Mouse (Mus musculus): ENCODE measurements around the gene Kcnma1. TPM values are rescaled to one million over a fixed set of nuclear protein-coding genes. Genes with fewer than 3 reads are reported as not detected.
A peak's percentile ranks its signal among the peaks of the same experiment; 100 is the strongest.

Gene Kcnma1
- polyA plus RNA-seq, 1 experiment from 2014 or later: 0.38 TPM

- Histone ChIP-seq H3K27me3 (ENCODE audit: control insufficient read depth, insufficient read depth, low read length) (no peaks in the 10 kb centered on the region), H3K9me3 (replicated peaks; ENCODE audit: control insufficient read depth, low read length) (no peaks in the 10 kb centered on the region), H3K36me3 (ENCODE audit: control insufficient read depth, insufficient read depth) (no peaks in the 10 kb centered on the region), H3K4me3 (ENCODE audit: low read length) (no peak overlapping the region), H3K9ac (ENCODE audit: low read length) (no peak overlapping the region), H3K4me1 (ENCODE audit: control insufficient read depth, insufficient read depth, low read length) (no peaks in the 10 kb centered on the region), H3K27ac (ENCODE audit: low read length) (no peak overlapping the region), H3K4me2 (ENCODE audit: low read depth, low read length) (no peak overlapping the region)
- ATAC-seq (replicated peaks; ENCODE audit: extremely low read depth, insufficient read depth, low FRiP score): no peak
- 53% methylated on average over 5 of the region's 5 CpGs for WGBS
Observed at GRCm38 (mm10) chr14:23943152-23943551, 71.1 kb downstream of the Kcnma1 start.

DNA sequence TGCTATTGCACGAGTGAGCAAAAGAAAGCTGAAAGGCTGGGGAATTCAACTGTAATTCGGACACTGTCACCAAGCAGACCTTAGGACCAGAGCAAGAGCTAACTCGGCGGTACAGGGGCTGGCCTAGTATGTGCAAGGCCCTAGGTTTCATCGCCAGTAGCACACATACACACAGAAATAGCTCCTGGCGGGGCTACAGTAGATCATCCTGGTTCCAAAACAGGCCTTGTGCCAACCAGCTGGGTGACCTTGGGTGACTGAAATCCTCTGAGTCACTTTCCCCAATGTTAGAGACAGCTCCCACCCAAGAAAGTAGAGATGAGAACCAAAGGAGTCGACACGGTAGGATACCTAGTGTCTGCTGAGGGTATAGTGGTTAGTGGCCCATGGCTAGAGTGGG is 72.2 kb downstream of the Kcnma1 start:
- Histone ChIP-seq H3K4me1 (ENCODE audit: control insufficient read depth, insufficient read depth, low read length) (no peaks in the 10 kb centered on the region), H3K27me3 (ENCODE audit: control insufficient read depth, insufficient read depth, low read length) (no peaks in the 10 kb centered on the region), H3K27ac (ENCODE audit: low read length) (no peak overlapping the region), H3K9ac (ENCODE audit: low read length) (no peak overlapping the region), H3K4me3 (ENCODE audit: low read length) (no peak overlapping the region), H3K36me3 (ENCODE audit: control insufficient read depth, insufficient read depth) (no peaks in the 10 kb centered on the region), H3K9me3 (replicated peaks; ENCODE audit: control insufficient read depth, low read length) (no peaks in the 10 kb centered on the region), H3K4me2 (ENCODE audit: low read depth, low read length) (no peak overlapping the region)
- 71% methylated on average over 8 of the region's 8 CpGs for WGBS
- peak; percentile 70; the same call in 1 of the 2 replicates for ATAC-seq (replicated peaks; ENCODE audit: extremely low read depth, insufficient read depth, low FRiP score)

DNA sequence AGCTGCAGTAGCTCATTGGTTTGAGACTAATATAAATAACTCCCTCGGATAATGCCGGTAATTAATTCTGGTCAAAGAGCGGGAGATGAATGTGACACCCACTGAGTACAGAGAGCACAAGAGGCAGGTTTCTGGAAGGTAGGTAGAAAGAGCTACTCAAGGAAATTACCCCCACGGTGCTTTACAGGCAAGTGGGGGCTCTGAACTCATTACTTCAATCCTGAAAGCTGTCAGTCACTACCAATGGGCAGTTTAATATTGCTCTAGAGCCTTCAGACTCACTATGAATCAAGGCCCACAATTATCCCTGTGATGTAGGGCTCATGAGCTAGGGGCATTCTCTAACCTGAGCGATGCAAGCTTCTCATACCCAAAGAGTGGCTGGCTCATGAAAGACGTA is 79.3 kb downstream of the Kcnma1 start:
- Histone ChIP-seq H3K9ac (ENCODE audit: low read length) (no peak overlapping the region), H3K27ac (ENCODE audit: low read length) (no peak overlapping the region), H3K4me1 (ENCODE audit: control insufficient read depth, insufficient read depth, low read length) (peaks cover 4% of the 10 kb centered on the region; the same call in 1 of the 2 replicates), H3K4me3 (ENCODE audit: low read length) (no peak overlapping the region), H3K4me2 (ENCODE audit: low read depth, low read length) (no peak overlapping the region), H3K36me3 (ENCODE audit: control insufficient read depth, insufficient read depth) (no peaks in the 10 kb centered on the region), H3K9me3 (replicated peaks; ENCODE audit: control insufficient read depth, low read length) (no peaks in the 10 kb centered on the region), H3K27me3 (ENCODE audit: control insufficient read depth, insufficient read depth, low read length) (no peaks in the 10 kb centered on the region)
- 89% methylated on average over 6 of the region's 6 CpGs for WGBS
- no peak for ATAC-seq (replicated peaks; ENCODE audit: extremely low read depth, insufficient read depth, low FRiP score)

- H3K4me1 ChIP-seq (ENCODE audit: control insufficient read depth, insufficient read depth, low read length): peaks cover 4% of the 10 kb centered on the region; the same call in 1 of the 2 replicates
- H3K36me3 ChIP-seq (ENCODE audit: control insufficient read depth, insufficient read depth): no peaks in the 10 kb centered on the region
- no peak overlapping the region for H3K4me3 ChIP-seq (ENCODE audit: low read length)
- H3K4me2 ChIP-seq (ENCODE audit: low read depth, low read length): no peak overlapping the region
- WGBS: 60% methylated on average over 6 of the region's 6 CpGs
- ATAC-seq (replicated peaks; ENCODE audit: extremely low read depth, insufficient read depth, low FRiP score): no peak
- H3K27me3 ChIP-seq (ENCODE audit: control insufficient read depth, insufficient read depth, low read length): no peaks in the 10 kb centered on the region
- H3K9ac ChIP-seq (ENCODE audit: low read length): no peak overlapping the region
- no peaks in the 10 kb centered on the region for H3K9me3 ChIP-seq (replicated peaks; ENCODE audit: control insufficient read depth, low read length)
- no peak overlapping the region for H3K27ac ChIP-seq (ENCODE audit: low read length)
Observed at GRCm38 (mm10) chr14:23931671-23932071, 82.6 kb downstream of the Kcnma1 start.

GRCm38 (mm10) chr14:23929168-23929567 is 85.1 kb downstream of the Kcnma1 start:
- peaks cover 4% of the 10 kb centered on the region; the same call in 1 of the 2 replicates for H3K4me1 ChIP-seq (ENCODE audit: control insufficient read depth, insufficient read depth, low read length)
- H3K9me3 ChIP-seq (replicated peaks; ENCODE audit: control insufficient read depth, low read length): no peaks in the 10 kb centered on the region
- no peak for ATAC-seq (replicated peaks; ENCODE audit: extremely low read depth, insufficient read depth, low FRiP score)
- no peak overlapping the region for H3K27ac ChIP-seq (ENCODE audit: low read length)
- H3K36me3 ChIP-seq (ENCODE audit: control insufficient read depth, insufficient read depth): no peaks in the 10 kb centered on the region
- H3K9ac ChIP-seq (ENCODE audit: low read length): no peak overlapping the region
- H3K4me3 ChIP-seq (ENCODE audit: low read length): no peak overlapping the region
- no peaks in the 10 kb centered on the region for H3K27me3 ChIP-seq (ENCODE audit: control insufficient read depth, insufficient read depth, low read length)
- 60% methylated on average over 3 of the region's 3 CpGs for WGBS
- no peak overlapping the region for H3K4me2 ChIP-seq (ENCODE audit: low read depth, low read length)

GRCm38 (mm10) chr14:23923356-23923755 is 90.9 kb downstream of the Kcnma1 start:
- WGBS: 73% methylated on average over 2 of the region's 2 CpGs

DNA sequence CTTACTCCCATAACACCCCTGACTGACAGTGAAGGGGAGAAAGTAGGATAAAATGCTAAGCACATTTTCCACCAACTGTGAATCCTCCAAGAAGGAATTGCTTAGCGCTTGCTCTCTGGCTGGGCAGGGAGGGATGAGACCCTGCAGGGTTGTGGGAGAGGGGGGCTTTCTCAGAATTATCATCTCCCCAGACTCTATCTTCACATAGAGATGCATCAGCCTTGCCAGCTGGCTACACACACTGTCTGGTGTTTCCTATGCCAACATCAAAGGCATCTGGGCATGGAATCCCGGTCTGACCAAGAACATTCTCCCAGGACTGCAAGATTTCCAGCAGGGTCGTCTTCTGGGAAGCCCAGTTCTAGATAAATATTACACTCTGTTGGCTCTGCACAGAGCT is 91.5 kb downstream of the Kcnma1 start:
- no peaks in the 10 kb centered on the region for H3K27me3 ChIP-seq (ENCODE audit: control insufficient read depth, insufficient read depth, low read length)
- no peaks in the 10 kb centered on the region for H3K9me3 ChIP-seq (replicated peaks; ENCODE audit: control insufficient read depth, low read length)
- 77% methylated on average over 3 of the region's 3 CpGs for WGBS
- no peak overlapping the region for H3K4me3 ChIP-seq (ENCODE audit: low read length)
- H3K36me3 ChIP-seq (ENCODE audit: control insufficient read depth, insufficient read depth): no peaks in the 10 kb centered on the region
- ATAC-seq (replicated peaks; ENCODE audit: extremely low read depth, insufficient read depth, low FRiP score): no peak
- no peak overlapping the region for H3K4me2 ChIP-seq (ENCODE audit: low read depth, low read length)
- no peak overlapping the region for H3K27ac ChIP-seq (ENCODE audit: low read length)
- no peak overlapping the region for H3K9ac ChIP-seq (ENCODE audit: low read length)
- no peaks in the 10 kb centered on the region for H3K4me1 ChIP-seq (ENCODE audit: control insufficient read depth, insufficient read depth, low read length)

More at GRCm38 (mm10) chr14:23923356-23923755, 90.9 kb downstream of the Kcnma1 start:
- H3K27ac ChIP-seq (ENCODE audit: low read length): no peak overlapping the region
- no peaks in the 10 kb centered on the region for H3K4me1 ChIP-seq (ENCODE audit: control insufficient read depth, insufficient read depth, low read length)
- no peaks in the 10 kb centered on the region for H3K36me3 ChIP-seq (ENCODE audit: control insufficient read depth, insufficient read depth)
- H3K4me2 ChIP-seq (ENCODE audit: low read depth, low read length): no peak overlapping the region
- no peaks in the 10 kb centered on the region for H3K27me3 ChIP-seq (ENCODE audit: control insufficient read depth, insufficient read depth, low read length)
- H3K9me3 ChIP-seq (replicated peaks; ENCODE audit: control insufficient read depth, low read length): no peaks in the 10 kb centered on the region
- no peak overlapping the region for H3K9ac ChIP-seq (ENCODE audit: low read length)
- no peak for ATAC-seq (replicated peaks; ENCODE audit: extremely low read depth, insufficient read depth, low FRiP score)
- no peak overlapping the region for H3K4me3 ChIP-seq (ENCODE audit: low read length)

- Histone ChIP-seq H3K4me1 (ENCODE audit: control insufficient read depth, insufficient read depth, low read length) (peaks cover 4% of the 10 kb centered on the region; the same call in 1 of the 2 replicates), H3K27ac (ENCODE audit: low read length) (no peak overlapping the region), H3K36me3 (ENCODE audit: control insufficient read depth, insufficient read depth) (no peaks in the 10 kb centered on the region), H3K9ac (ENCODE audit: low read length) (no peak overlapping the region), H3K4me2 (ENCODE audit: low read depth, low read length) (no peak overlapping the region), H3K27me3 (ENCODE audit: control insufficient read depth, insufficient read depth, low read length) (no peaks in the 10 kb centered on the region), H3K9me3 (replicated peaks; ENCODE audit: control insufficient read depth, low read length) (no peaks in the 10 kb centered on the region), H3K4me3 (ENCODE audit: low read length) (no peak overlapping the region)
- ATAC-seq (replicated peaks; ENCODE audit: extremely low read depth, insufficient read depth, low FRiP score): no peak
- WGBS: 65% methylated on average over 1 of the region's 1 CpGs
Observed at GRCm38 (mm10) chr14:23911108-23911629, 103.1 kb downstream of the Kcnma1 start.

DNA sequence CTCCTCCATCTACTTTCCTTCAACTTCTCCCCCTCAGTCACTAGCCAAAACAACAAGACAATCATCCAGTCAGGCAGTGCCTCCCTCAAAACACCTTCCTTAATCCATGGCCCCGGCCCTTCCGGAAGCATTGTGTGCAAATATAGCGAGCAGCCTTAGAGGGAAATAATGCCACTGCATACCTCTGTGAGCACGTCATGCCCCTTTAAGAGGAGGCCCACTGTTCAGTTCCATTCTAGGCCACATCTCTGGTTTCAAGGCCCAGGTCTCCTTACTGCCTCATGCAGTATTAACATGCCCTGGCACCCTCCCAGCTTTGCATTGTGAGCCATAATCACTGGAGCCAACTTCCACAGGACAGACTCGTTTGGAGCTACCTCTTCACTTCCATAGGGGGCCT is 105.7 kb downstream of the Kcnma1 start:
- ATAC-seq (replicated peaks; ENCODE audit: extremely low read depth, insufficient read depth, low FRiP score): peak; percentile 72; the same call in 1 of the 2 replicates
- 32% methylated on average over 5 of the region's 5 CpGs for WGBS
- Histone ChIP-seq H3K36me3 (ENCODE audit: control insufficient read depth, insufficient read depth) (no peaks in the 10 kb centered on the region), H3K4me3 (ENCODE audit: low read length) (no peak overlapping the region), H3K27ac (ENCODE audit: low read length) (no peak overlapping the region), H3K9me3 (replicated peaks; ENCODE audit: control insufficient read depth, low read length) (no peaks in the 10 kb centered on the region), H3K4me1 (ENCODE audit: control insufficient read depth, insufficient read depth, low read length) (peaks cover 4% of the 10 kb centered on the region; the same call in 1 of the 2 replicates), H3K27me3 (ENCODE audit: control insufficient read depth, insufficient read depth, low read length) (no peaks in the 10 kb centered on the region), H3K9ac (ENCODE audit: low read length) (no peak overlapping the region), H3K4me2 (ENCODE audit: low read depth, low read length) (no peak overlapping the region)
